Mouse (Mus musculus) yolk sac, embryonic 10.5 days (tissue): ENCODE measurements around the gene Cckar.

Experiments used
- DNase-seq: peaks from one replicate; pipeline ENCODE4 v3.0.0-alpha.2; 2017; ENCODE audit warnings: low spot score

Gene Cckar

DNA sequence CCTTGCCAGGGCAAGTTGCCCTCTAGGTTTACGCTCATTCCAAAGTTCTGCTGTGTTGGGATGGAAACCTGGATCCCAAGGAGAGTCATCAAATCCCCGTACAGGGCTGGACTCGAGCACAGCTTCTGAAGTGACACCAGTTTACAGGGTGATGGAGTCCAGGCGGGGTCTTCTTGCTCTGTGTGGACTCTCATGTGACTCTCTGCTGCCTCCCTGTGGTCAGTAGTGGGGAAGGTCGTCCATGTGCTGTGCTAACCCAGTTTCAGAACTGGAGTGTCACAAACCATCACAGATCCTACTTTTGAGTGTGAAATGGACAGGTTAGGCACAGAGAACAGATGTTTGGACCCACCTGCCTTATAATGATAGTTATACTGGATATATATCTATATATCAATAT, 35.2 kb downstream of the Cckar start:
- peak; percentile 50 for DNase-seq

DNA sequence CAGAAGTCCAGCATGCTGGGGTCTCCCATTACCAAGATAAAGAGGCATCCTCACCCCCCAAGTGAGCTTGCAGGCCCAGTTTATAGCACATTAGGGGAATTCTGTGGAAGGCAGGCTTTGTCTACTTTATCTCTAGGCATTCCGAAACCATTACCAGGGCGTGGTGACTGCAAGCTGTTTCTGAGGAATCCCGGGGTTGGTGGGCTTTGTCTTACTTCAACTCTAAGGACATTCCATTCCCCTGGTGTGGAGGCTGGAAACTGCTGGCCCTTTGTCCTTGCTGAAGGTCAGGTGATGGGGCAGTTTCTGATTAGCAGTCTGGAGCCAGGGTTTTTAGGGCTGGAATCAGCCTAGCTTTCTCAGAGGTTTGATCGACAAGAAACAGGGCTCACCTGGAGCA, 36.0 kb downstream of the Cckar start:
- DNase-seq, result no peak

DNA sequence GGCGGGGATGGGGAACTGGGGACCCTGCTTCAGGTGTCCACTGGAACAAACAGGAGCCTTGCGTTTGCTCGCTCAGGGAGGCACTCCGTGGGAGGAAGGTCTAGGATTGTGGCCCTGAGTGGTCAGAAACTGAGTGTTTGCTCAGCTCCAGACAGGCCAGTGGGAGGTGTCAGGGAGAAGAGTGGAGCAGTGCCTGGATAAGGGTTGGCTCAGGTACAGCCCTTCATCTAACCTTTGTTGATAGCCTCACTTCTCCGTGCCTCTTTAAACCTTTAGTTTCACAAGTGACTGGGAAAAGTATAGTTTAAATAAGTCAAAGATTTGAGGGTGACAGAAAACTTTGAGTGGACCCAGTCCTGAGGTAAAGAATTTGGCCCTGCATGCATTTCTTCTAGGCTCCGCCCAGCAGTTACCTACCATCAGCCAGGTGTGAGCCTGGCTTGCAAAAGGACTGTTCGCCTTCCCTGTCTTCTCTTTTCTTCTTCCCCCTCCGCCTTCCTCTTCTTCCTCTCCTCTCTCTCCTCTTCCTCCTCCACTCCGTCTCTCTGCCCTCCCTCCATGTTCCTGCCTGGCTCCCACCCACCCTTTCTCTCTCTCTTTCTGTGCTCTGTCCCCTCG, 37.1 kb downstream of the Cckar start:
- no peak for DNase-seq

DNA sequence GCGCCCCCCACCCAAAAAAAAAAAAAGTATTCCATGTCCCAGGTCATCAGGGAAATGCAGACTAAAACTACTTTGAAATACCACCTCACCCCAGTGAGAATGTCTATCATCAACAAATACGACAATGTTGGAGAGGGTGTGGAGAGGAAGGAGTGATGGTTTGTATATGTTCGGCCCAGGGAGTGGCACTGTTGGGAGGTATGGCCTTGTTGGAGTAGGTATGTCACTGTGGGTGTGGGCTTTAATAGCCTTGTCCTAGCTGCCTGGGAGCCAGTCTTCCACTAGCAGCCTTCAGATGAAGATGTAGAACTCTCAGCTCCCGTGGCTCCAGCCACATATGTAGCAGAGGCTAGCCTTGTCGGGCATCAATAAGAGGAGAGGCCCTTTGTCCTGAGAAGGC, 39.5 kb downstream of the Cckar start:
- DNase-seq, result no peak

DNA sequence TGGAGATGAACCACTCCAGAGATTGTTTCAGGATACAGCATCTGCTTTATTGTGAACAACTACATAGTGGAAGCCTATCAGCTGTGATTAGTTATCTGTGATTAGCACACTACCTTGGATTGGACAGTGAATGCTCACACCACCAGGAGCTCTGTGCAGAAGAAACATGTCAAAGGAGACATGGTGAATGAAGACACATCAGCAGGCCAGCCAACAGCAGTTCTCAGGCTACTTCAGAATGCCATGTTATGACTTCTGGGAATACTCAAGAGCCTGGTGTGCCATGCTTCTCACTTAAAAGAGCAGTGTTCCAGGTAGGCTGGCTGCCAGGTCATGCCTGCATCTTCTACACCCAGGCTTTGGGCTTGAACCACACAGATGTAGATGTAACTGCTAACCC, 43.8 kb downstream of the Cckar start:
- DNase-seq, result no peak

DNA sequence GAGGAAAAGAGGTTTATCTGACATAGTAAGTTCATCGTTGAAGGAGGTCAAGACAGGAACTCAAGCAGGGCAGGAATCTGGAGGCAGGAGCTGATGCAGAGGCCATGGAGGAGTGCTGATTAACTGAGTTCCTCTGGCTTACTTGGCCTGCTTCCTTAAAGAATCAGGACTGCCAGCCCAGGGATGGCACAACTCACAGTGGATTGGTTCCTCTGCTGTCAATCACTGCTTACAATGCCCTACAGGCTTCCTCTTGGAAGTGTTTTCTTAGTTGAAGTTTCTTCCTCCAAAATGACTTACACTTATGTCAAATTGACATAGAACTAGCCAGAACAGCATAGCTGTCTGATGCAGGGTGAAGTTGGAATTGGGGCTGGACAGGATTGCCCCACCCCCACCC, 45.1 kb downstream of the Cckar start:
- no peak for DNase-seq

DNA sequence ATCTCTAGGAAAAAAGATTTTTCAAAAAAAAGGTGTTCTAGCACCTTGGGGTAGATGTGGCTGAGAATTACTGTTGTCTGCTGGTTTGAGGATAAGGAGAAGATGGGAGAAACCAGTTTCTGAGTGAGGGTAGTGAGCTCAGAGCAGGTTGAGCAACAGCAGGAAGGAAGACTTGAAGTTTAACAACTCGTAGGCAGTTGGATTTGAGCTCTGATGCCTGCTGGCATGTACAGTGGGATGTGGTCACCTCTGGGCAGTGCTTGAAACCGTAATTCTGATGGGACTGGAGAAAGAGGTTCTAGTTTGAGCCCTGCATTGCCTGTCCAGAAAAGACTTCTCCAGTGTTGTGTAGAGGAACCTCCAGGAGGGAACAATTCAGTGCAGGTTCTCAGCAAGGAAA, 46.0 kb downstream of the Cckar start:
- no peak for DNase-seq

DNA sequence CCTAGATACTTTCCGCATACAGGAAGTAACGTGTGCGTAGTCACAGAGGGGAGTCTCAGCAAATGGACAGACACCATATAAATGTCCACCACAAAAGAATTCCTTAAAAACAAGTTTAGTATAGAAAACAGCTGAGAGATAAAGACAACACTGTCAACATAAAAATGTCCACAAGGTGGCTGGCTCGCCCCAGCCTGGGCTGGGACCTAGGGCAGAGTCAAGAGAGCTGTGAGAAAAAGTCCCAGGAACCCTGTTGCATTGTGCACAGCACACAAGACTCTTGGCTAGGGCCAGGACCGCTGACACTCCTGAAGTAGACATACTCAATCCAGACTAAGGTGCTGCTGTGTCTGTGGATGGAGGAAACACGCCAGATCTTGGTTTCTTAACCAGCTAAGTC, 49.6 kb downstream of the Cckar start:
- DNase-seq, result no peak

DNA sequence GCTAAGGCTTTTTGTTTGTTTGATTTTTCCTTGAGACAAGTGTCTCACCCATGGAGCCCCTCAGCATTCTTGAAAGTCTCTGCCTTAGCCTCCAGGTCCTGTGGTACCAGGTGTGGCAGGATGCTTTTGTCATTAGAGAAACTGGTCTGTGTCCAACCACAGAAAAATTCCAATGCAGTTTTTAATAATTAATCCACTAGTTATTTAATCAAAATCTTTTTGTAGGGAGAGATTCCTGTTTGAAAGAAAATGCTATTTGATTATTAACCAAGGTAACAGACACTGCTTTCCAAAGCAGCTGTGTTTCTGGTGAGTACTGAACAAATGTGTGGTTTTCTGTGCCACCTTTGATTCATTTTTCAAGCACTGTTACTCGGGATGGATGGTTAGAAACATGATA, 50.9 kb downstream of the Cckar start:
- DNase-seq, result no peak
